Mouse (Mus musculus) embryo, embryonic 10 days (tissue): ENCODE measurements at regions not wholly inside any gene's neighbourhood (a gene's known extent, or its start where the extent isn't known, plus 50 kb on each side); places are given as distances from the start of the nearest gene placed in this dataset.
A peak's percentile ranks its signal among the peaks of the same experiment; 100 is the strongest.

ENCODE experiments used
- DNase-seq: peaks from one replicate; pipeline ENCODE4 v3.0.0-alpha.2; 2015; ENCODE audit warnings: low spot score

DNA sequence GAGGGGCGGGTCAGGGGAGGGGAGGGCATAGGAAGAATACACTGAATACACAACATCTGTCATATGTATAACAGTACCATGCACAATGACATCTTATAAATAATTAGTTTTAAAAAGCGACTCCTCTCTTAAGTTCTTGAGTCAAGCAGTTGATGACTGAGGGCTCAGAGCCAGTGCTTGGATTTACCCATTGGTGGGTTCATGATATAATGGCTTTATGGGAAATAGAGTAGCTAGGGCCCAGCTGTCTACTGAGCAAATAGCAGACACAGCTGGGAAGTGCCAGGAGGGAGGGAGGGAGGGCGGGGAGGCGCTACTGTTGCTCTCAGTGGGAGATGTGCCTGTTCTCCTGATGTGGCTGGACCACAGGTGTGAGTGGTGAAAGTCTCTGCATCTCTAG, 268.5 kb downstream of the Matn1 start:
- no peak for DNase-seq

DNA sequence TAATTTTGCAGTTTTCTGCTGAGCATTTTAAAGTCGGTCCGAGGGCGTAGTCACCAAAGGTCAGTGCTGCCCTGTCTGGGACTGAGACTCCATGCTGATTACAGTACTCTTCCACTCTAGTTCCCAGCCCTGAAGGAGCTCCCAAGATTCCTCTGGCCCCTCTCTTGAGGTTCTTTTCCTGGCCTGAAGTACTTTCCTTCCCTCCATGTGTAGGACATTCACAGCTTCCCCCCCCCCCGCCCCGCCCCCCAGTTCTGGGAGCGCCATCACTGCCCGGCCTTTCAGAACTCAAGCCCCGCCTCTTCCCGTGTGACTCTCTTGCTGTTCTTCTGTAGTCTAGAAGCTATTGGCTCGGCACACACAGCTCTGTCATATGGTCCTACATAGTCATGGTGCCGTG, 271.5 kb downstream of the Matn1 start:
- DNase-seq: no peak

DNA sequence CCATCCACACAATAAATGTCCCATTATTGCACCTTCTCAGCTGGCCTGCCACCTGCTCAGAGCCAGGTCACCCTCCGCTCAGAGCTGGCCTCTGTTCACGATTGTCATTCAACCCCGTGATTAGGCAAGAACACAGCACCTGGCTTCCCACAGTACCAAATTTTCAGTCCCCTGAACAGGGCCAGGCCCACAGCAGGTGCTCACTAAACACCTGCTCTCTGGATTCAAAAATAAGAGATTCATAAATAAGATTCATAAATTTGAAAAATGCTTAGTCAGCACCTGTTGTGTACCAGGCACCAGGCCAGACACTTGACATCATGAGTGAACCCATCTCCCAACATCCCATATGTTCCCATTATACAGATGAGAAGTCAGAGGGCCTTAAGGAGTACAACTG, 272.2 kb downstream of the Matn1 start:
- DNase-seq: no peak

DNA sequence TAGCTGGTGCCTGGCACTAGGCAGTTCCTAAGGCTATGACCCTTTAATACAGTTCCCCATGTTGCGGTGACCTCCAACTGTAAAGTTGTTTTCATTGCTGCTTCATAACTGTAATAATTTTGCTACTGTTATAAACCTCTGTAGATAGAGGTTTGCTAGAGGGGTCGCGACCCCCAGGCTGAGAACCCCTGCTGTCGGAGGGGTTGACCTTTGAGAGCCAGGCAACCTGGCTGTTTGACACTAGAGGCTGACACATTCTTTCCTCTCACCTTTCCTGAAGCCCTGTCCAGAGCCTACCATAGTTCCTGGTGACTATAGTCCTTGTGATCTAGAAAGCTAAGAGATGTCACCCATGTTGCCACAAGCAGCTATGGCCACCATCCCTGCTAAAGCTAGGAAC, 272.9 kb downstream of the Matn1 start:
- no peak for DNase-seq

DNA sequence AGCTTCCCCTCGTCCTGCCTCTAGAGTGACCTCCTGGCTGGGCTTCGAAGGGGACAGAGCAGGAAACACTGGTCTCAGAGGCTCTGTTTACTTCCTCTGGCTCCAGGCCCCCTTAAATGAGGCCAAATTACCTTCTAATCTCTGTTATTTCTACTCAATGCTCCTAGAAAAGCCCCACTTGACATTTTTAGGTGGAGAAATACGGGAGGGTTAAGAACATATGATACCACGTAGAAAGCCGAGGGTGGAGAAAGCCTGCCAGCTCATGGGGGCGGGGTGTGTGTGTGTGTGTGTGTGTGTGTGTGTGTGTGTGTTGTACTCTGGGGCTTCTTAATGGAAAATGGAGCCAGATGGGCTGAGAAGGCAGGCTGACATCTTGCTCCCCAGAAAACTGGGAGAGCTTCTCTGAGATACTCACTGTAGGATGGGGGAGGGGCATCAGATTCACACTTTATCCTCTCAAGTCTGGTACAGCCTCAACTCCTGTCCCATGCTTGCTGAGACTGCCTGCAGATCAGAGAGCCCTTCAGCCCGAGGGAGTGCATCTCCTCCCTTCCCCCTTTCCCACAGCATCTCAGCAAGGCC, 273.5 kb downstream of the Matn1 start:
- no peak for DNase-seq

DNA sequence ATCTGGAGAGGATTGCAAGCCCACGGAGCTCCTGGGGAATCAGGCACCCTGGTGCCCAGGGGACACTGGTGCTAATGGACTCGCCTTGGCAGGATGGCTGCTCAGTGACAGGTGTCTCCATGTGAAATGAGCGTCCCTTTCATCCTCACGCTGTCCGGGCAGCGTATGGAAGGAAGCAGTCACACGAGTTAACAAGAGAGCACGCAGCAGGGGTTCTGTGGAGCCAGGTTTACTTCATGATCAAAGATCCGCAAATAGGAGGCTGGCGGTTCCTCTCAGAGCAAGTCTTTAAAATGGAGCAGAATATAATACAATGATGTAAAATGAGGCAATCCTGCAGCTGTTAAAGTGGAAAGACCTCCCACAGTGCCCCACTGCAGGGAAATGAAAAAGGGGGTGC, 276.8 kb downstream of the Matn1 start:
- DNase-seq: no peak

DNA sequence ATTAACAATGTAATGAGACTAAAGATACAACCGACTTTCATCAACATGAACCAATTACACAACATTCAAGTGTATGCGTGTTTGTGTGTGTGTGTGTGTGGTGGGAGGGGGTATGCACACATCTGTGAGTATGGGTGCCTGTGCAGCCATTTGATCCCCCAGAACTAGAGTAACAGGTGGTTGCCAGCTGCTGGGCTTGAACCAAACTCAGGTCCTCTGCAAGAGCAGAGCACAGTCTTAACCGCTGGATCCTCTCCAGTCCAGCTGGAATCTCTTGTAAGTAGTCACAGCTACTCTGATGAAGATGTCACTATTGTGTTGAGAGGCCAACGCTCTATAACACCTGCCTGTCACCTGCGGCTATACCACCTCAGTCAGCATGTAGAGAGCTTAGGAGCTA, 286.2 kb downstream of the Matn1 start:
- no peak for DNase-seq

DNA sequence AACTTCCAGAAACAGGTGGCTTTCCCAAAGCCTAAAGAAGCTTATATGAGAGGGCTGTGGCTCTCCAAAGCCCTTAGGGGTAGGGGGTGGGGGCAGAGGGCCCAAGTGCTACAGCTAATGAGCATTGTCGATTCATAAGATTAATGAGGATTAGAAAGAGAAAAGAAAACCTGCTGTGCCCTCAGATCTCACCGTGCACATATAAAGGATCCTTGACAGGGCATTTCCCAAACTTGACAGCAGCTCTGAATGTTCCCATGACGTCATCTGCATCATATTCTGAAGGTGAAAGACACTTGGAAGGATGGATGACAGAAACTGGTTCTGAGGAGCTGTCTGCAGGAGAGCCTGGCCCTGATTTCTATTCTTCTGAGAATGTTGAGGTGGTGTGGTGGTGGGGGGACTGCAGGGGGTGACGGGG, 292.4 kb downstream of the Matn1 start:
- peak; percentile 45 for DNase-seq

DNA sequence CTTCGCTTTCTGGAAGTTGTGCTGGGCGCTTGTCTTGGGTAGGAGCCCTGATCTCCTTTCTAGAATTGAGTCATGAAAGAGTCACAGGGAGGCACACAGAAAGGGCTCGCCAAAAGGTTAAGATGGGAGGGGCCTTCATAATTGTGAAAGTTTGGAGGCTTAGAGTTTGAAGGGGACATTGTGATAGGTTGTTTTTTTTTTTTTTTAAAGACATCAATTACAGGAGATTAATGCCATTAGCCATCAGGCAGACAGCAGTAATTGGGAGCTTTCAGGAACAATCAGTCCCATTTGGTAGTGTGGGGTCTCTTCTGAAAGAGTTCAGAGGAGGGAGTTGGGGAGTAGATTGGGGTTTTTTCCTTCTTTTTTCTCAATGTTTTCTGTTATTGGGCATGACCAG, 294.4 kb downstream of the Matn1 start:
- no peak for DNase-seq

DNA sequence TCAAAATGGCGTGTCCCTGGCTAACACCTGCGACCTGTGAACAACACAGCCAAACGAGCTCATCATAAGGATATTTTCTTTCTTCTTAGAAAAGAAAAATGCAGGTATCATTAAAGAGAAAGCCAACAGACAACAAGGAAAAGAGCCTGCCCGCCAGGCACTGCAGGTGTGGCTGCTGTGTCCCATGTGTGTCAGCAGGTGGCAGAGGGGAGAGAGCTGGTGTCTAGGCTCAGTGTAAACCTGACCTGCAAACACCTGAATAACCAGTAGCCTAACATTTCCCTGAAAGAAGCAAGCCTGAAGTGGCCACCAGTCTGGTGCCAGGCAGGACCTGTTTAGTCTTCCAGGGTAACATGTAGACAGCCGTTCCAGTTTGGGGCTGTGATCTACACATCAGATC, 294.9 kb downstream of the Matn1 start:
- DNase-seq: no peak

DNA sequence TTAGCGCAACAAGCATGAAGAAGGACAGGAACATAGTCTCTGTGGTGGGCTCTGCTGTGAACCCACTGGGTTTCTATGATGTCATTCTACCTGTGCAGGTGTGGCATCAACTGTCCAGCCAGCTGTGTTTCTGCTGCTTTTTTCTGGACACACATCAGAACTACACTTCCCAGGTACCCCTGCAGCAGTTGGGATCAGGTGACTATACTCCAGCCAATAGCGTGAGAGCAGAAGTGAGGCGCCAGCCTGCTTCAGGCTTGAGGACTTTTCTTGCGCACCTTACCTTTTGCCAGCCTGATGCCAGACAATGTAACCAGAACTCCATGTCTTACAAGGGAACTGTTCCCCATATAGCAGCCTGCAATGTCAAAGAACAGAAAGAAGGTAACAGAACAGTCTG, 296.3 kb downstream of the Matn1 start:
- no peak for DNase-seq

DNA sequence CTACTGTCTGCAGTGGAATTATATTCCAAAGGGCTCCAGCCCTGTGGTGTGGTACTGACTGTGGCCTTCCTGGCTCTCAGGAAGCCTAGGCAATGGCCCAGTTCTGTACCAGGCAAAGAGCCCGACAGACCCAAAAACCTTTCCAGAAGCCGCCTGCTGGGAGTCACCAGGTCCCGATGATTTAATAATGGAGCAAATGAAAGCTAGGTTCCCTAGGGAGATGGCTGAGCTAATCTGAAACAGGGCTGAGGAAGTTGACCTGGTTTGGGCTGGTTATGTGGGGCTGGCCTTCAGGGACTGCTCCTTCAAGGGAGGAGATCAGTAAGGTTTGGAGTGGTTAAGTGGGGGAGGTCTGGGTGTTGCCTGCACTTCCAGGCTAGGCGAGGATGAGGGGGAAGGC, 298.1 kb downstream of the Matn1 start:
- no peak for DNase-seq

DNA sequence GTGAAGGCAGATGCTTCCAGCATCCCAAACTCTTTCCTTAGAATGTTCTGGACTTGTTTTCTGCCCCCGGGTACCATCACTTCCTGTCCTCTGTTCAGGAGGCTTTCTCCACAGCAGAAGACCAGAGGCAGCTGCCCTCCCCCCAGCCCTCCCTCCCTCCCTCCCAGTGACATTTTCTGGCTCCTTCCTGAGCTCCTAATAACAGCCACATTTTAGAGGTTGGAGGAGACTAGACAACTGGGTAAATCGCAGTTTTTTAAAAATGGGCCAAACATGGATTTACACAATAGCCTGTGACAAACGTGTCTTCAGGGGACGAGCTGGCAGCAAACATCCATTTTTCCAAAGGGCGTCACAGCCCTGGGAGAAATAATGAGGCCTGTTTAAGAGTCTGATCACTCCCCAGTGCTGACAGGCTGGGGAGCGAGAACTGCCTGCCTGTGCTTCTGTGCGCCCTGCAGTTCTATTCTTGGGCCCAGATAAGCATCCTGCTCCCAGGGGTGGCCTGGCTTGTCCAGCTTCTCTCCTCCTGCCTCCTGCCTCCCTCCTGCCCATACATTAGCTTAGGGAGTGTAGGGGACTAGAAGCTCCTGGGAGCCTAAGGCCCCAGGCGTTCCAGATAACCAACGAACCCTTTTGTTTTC, 299.7 kb downstream of the Matn1 start:
- no peak for DNase-seq

DNA sequence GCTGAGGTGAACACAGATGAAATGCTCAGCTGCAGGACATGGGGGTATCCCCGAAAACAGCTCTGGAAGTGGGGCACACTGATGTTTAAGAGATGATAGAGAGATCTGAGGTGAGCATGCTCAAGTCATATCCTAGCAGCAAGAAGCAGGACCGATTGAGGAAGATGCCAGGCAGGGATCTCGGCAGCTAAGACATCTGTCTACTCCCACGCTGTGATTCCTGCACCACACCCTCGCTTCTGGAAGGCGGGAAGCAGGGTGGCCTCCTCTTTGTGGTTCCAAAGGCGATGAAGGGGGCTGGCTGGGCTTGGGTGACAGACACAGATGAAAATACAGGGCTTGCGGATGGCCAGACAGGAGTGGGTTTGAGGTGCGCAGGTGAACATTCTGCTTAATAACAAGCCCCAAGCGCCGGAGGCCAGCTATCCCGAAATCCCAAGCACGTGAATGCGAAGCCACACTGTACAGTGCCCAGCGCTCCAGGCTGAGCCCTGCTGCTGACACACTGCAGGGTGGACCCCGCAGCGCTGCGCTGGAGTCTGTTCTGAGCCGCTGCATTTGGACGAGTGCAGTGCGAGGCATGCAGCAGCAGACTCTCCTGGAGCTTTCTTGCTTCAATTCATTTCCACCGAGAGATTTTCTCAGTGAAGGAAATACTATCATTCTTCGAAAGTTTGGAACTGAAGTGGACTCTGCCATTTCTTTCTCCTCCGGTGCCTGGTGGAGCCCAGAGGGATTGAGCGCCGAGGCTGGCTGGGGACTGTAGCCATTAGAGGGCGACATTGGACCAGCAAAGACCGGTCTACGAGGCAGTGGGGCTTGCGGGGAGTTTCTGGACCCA, 308.6 kb downstream of the Matn1 start:
- peak; percentile 89 for DNase-seq

DNA sequence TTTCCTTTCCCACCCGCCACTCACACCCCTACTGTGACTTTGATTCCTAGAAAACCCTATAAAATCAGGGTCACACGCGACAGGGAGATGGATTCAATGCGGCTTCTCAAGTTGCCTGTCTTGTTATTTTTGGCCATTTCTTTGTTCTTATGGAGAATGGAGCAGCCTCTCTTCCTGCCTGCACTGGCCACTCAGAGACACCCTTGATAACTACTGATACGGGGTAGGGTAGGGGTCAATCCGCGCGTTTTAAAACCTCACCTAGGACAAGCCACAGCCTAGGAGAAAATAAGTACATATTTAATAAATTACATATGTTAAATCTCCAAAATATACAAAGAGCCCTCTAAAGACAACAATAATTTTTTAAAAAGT, 309.2 kb downstream of the Matn1 start:
- DNase-seq: no peak

DNA sequence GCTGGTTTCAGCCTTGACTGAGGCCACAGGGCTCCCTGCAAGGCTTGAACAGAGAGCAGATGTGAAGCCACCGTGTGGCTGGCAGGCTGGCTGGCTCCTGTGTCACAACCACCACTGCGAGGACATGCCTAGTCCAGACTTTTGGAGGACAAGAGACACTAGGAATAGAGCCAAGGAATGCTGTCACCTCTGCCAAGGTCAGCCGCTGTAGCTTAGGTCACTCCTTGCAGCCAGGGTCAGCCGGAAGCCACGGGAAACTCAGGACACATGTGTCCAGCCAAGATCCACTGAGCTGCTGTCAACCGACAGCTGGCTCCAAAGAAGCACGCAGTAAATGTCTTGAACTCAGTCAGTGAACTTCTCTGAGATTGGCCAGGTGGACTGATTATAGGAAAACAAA, 310.1 kb downstream of the Matn1 start:
- DNase-seq: peak; percentile 30

DNA sequence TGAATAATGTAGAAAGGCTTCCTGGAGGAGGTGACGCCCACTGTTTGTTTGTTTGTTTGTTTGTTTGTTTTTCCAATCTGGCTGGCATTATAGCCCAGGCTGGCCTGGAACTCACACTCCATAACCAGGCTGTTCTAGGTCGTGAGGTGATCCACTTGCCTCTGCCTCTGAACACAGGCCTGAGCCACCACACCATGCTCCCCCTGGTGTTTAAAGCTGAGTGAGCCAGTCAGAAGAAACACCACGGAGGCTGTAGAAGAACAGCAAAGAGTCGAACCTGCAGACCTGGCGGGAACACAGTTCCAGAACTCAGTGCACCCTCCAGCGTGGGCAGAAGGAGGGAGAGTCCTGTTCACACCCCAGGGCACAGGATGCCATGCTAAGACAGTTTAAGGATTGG, 310.5 kb downstream of the Matn1 start:
- DNase-seq: peak; percentile 68

DNA sequence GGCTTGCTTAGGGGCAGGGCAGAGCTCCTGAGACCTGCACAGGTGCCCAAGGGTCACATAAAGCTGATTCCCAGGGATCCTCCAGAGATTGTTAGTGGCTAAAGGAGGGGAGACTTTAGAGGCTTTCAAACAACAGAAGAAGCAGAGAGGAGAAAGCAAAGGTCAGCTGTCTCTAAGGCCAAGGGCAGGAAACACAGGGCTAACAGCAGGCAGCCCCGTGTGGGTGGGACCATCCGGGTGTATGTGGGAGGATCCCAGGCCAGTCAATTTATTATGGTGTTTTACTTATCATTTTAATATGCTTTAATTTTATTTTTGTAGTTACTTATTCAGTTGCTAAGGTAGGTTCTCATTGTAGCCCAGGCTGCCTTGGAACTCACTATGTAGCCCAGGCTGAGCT, 317.1 kb downstream of the Matn1 start:
- no peak for DNase-seq

DNA sequence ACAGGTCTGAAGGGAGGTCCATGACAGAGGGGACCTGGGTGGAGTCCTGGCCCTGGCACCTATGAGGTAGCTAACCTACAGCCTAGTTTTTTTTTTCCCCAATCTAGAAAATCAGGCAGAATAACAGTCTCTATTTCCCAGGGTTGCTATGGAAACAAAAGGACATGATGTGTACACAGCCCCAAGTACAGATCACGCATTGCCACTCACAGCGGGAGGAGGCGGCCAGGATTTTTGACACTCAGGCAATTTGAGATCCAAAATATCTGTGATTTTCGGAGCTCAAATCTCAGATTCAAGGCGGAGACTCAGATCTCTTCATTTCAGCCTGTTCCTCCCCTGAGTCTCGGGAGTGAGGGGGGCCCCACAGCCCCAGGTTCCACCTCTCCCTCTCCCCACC, 318.7 kb downstream of the Matn1 start:
- DNase-seq: no peak

DNA sequence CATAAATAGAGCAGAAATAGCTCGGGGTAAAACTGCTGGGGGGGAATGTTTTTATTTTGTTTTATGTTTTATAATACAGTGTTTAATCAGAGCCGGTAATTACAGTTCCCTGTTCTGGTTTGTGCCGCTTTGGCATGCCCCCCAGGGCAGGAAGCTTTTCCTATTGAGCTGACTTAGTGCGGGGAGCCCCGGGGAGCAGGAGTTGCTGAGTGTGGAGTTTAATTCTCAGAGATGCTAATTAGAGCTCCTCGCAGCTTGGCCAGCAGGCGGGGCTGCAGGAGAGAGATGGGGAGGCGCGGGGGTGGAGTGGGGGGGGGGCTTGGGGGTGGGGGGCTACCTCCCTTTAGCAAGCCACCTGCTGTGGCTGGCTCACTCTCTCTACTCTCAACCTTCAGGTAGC, 322.6 kb downstream of the Matn1 start:
- no peak for DNase-seq

DNA sequence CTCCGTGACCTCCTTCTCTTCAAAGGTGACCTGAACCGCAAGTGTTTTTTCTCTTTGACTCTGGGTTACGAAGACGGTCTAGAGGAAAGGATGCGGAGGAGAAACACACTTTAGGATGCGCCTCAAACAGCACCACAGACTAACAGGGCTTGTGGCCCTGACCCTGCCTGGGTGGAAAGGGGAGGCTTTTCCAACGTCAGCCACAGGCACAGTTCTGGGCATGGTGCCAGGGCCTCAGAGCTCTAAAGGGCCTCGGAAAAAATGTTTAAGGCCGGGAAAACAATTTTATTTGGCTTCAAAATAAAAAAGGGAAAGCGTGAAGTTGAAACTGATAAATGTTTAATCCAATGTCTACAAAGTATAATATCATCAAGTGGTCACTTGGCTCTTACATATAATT, 323.6 kb downstream of the Matn1 start:
- no peak for DNase-seq

DNA sequence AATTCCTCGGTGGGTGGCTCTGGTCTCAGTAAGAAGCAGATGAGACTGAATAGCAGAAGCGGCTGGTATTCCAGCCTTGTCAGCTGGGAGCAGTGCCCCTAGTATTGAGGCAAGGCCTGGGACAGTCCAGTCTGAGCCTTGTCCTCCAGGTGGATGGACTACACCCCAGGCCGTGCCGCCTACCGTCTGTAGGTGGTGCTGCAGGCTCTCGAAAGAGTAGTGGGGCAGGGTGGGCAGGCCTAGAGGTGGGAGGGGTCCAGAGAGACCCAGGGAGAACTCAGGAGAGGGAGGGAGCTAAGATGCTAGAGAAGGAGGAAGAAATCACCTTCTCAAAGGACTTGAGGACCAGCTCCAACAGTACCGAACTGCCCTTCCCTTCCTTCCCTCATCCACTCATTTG, 326.0 kb downstream of the Matn1 start:
- peak; percentile 81 for DNase-seq

DNA sequence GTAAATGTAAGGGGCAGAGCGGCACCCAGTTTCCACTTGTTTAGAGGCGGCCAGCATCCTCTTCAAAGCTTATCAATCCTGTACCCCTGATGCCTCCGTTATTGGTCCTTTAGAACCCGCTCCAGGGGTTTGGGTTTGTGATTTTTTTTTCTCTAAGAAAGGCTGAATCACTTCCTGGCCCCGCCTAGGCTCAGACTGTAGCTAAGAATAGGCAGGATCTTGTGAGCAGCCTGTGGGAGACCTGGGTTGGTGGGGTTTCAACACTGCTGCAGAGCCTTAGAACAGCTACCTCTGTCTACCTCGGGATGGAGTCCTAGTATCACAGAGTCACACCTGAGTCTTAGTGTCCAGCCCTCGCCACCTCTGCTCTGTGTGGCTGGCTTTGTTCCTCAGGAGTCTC, 327.9 kb downstream of the Matn1 start:
- DNase-seq: no peak

DNA sequence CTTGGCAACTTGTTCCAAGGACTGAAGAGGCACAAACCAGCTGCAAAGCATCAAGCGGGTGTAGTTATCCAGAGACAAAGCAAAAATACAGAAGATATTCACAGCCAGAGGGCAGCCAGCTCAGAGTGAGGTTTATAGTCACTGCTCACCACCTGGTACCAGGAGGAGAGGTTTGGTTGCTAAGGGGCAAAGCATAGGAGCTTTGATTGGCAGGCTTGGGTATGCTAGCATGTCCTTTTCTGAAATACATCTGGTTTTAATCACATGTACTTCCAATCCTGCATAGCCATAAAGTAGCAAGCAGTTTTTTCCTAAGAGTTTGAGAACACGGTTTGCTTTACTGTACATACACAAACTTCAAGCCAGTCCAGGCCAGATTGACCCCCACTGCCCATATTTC, 349.4 kb downstream of the Matn1 start:
- DNase-seq: no peak
